Mouse (Mus musculus): ENCODE measurements at regions not wholly inside any gene's neighbourhood (a gene's known extent, or its start where the extent isn't known, plus 50 kb on each side); places are given as distances from the start of the nearest gene placed in this dataset.

GRCm38 (mm10) chr5:44416844-44417589 is 190.6 kb upstream of the Tapt1 start:
- no peak for ATAC-seq (replicated peaks; ENCODE audit: insufficient number of reproducible peaks, low FRiP score, low TSS enrichment, poor library complexity, severe bottlenecking)

GRCm38 (mm10) chr5:44414441-44414840 is 188.0 kb upstream of the Tapt1 start:
- ATAC-seq (replicated peaks; ENCODE audit: insufficient number of reproducible peaks, low FRiP score, low TSS enrichment, poor library complexity, severe bottlenecking): no peak

- no peak for ATAC-seq (replicated peaks; ENCODE audit: insufficient number of reproducible peaks, low FRiP score, low TSS enrichment, poor library complexity, severe bottlenecking)
Observed at GRCm38 (mm10) chr5:44403300-44403699, 176.9 kb upstream of the Tapt1 start.

GRCm38 (mm10) chr5:44400573-44401332 is 174.3 kb upstream of the Tapt1 start:
- no peak for ATAC-seq (replicated peaks; ENCODE audit: insufficient number of reproducible peaks, low FRiP score, low TSS enrichment, poor library complexity, severe bottlenecking)

- ATAC-seq (replicated peaks; ENCODE audit: insufficient number of reproducible peaks, low FRiP score, low TSS enrichment, poor library complexity, severe bottlenecking): no peak
Observed at GRCm38 (mm10) chr5:44387237-44387810, 160.9 kb upstream of the Tapt1 start.

GRCm38 (mm10) chr5:44386176-44386575 is 159.8 kb upstream of the Tapt1 start:
- ATAC-seq (replicated peaks; ENCODE audit: insufficient number of reproducible peaks, low FRiP score, low TSS enrichment, poor library complexity, severe bottlenecking): no peak

- no peak for ATAC-seq (replicated peaks; ENCODE audit: insufficient number of reproducible peaks, low FRiP score, low TSS enrichment, poor library complexity, severe bottlenecking)
Observed at GRCm38 (mm10) chr5:44383049-44383448, 156.6 kb upstream of the Tapt1 start.

GRCm38 (mm10) chr5:44370006-44370405 is 143.6 kb upstream of the Tapt1 start:
- ATAC-seq (replicated peaks; ENCODE audit: insufficient number of reproducible peaks, low FRiP score, low TSS enrichment, poor library complexity, severe bottlenecking): no peak

- no peak for ATAC-seq (replicated peaks; ENCODE audit: insufficient number of reproducible peaks, low FRiP score, low TSS enrichment, poor library complexity, severe bottlenecking)
Observed at GRCm38 (mm10) chr5:44352324-44352723, 125.9 kb upstream of the Tapt1 start.

- ATAC-seq (replicated peaks; ENCODE audit: insufficient number of reproducible peaks, low FRiP score, low TSS enrichment, poor library complexity, severe bottlenecking): no peak
Observed at GRCm38 (mm10) chr5:44341457-44342014, 115.1 kb upstream of the Tapt1 start.

- ATAC-seq (replicated peaks; ENCODE audit: insufficient number of reproducible peaks, low FRiP score, low TSS enrichment, poor library complexity, severe bottlenecking): no peak
Observed at GRCm38 (mm10) chr5:44338662-44339061, 112.2 kb upstream of the Tapt1 start.

- ATAC-seq (replicated peaks; ENCODE audit: insufficient number of reproducible peaks, low FRiP score, low TSS enrichment, poor library complexity, severe bottlenecking): no peak
Observed at GRCm38 (mm10) chr5:44335756-44336155, 109.3 kb upstream of the Tapt1 start.

GRCm38 (mm10) chr5:44319626-44320025 is 93.2 kb upstream of the Tapt1 start:
- ATAC-seq (replicated peaks; ENCODE audit: insufficient number of reproducible peaks, low FRiP score, low TSS enrichment, poor library complexity, severe bottlenecking): no peak

GRCm38 (mm10) chr5:44306769-44307557 is 80.5 kb upstream of the Tapt1 start:
- ATAC-seq (replicated peaks; ENCODE audit: insufficient number of reproducible peaks, low FRiP score, low TSS enrichment, poor library complexity, severe bottlenecking): no peak

GRCm38 (mm10) chr5:44303886-44304855 is 77.7 kb upstream of the Tapt1 start:
- ATAC-seq (replicated peaks; ENCODE audit: insufficient number of reproducible peaks, low FRiP score, low TSS enrichment, poor library complexity, severe bottlenecking): no peak

- ATAC-seq (replicated peaks; ENCODE audit: insufficient number of reproducible peaks, low FRiP score, low TSS enrichment, poor library complexity, severe bottlenecking): peak; percentile 53; the same call in 1 of the 2 replicates
Observed at GRCm38 (mm10) chr5:44284384-44284783, 58.0 kb upstream of the Tapt1 start.

Data from monocyte, adult 5-6 weeks (primary cell).